Mouse (Mus musculus): Measurements from ENCODE around the gene Rnf166. TPM values are rescaled to one million over a fixed set of nuclear protein-coding genes. Genes with fewer than 3 reads are reported as not detected.
A peak's percentile ranks its signal among the peaks of the same experiment; 100 is the strongest.

Gene Rnf166
- 31.8 and 33.6 TPM in 2 replicates for polyA plus RNA-seq (2016; fragmentation: Nextera tagmentation; extraction: Ambion mirVana)

GRCm38 (mm10) chr8:122475580-122476320 is at the start of gene Rnf166, which contains the start of gene Ctu2:
Rnf166 (minus strand) TSS chr8:122476064.
Ctu2 (plus strand) TSS chr8:122476143.
- peaks cover 28% of the 10 kb centered on the region for H3K4me1 ChIP-seq (replicated peaks)
- H3K27ac ChIP-seq = peak within 1 kb of the TSS; percentile 92
- H3K4me3 ChIP-seq = peak within 1 kb of the TSS; percentile 85
- peaks cover 60% of the 10 kb centered on the region for H3K36me3 ChIP-seq
- no peaks in the 10 kb centered on the region for H3K9me3 ChIP-seq
- no peaks in the 10 kb centered on the region for H3K27me3 ChIP-seq (ENCODE audit: insufficient read depth, poor library complexity, severe bottlenecking)
- peak; percentile 94 for DNase-seq (ENCODE audit: low spot score)
- WGBS = under 1% methylated on average over 103 of the region's 103 CpGs

GRCm38 (mm10) chr8:122525004-122525403 is 49.1 kb upstream of the Rnf166 start:
- Histone ChIP-seq H3K27me3 (ENCODE audit: insufficient read depth, poor library complexity, severe bottlenecking) (peaks cover 8% of the 10 kb centered on the region; the same call in 1 of the 2 replicates), H3K36me3 (no peaks in the 10 kb centered on the region), H3K9me3 (no peaks in the 10 kb centered on the region), H3K4me3 (no peak overlapping the region), H3K4me1 (replicated peaks) (peaks cover 61% of the 10 kb centered on the region), H3K27ac (peak overlapping the region; percentile 78)
- DNase-seq (ENCODE audit: low spot score) = no peak
- WGBS = 79% methylated on average over 6 of the region's 6 CpGs

- peak overlapping the region; percentile 78 for H3K27ac ChIP-seq
- peaks cover 8% of the 10 kb centered on the region; the same call in 1 of the 2 replicates for H3K27me3 ChIP-seq (ENCODE audit: insufficient read depth, poor library complexity, severe bottlenecking)
- no peaks in the 10 kb centered on the region for H3K9me3 ChIP-seq
- 78% methylated on average over 6 of the region's 6 CpGs for WGBS
- no peaks in the 10 kb centered on the region for H3K36me3 ChIP-seq
- DNase-seq (ENCODE audit: low spot score) = no peak
- H3K4me3 ChIP-seq = no peak overlapping the region
- peaks cover 65% of the 10 kb centered on the region for H3K4me1 ChIP-seq (replicated peaks)
Observed at GRCm38 (mm10) chr8:122524506-122524905, 48.6 kb upstream of the Rnf166 start.

- H3K4me3 ChIP-seq = peak overlapping the region; percentile 26; the same call in 1 of the 2 replicates
- no peak for DNase-seq (ENCODE audit: low spot score)
- WGBS = 30% methylated on average over 23 of the region's 23 CpGs
- peaks cover 8% of the 10 kb centered on the region; the same call in 1 of the 2 replicates for H3K27me3 ChIP-seq (ENCODE audit: insufficient read depth, poor library complexity, severe bottlenecking)
- H3K36me3 ChIP-seq = no peaks in the 10 kb centered on the region
- peak overlapping the region; percentile 78 for H3K27ac ChIP-seq
- peaks cover 70% of the 10 kb centered on the region for H3K4me1 ChIP-seq (replicated peaks)
- no peaks in the 10 kb centered on the region for H3K9me3 ChIP-seq
Observed at GRCm38 (mm10) chr8:122523652-122524360, 47.9 kb upstream of the Rnf166 start.

- peak; percentile 18 for DNase-seq (ENCODE audit: low spot score)
- Histone ChIP-seq H3K9me3 (no peaks in the 10 kb centered on the region), H3K4me3 (peak overlapping the region; percentile 14; the same call in 1 of the 2 replicates), H3K27me3 (ENCODE audit: insufficient read depth, poor library complexity, severe bottlenecking) (peaks cover 8% of the 10 kb centered on the region; the same call in 1 of the 2 replicates), H3K36me3 (no peaks in the 10 kb centered on the region), H3K27ac (peak overlapping the region; percentile 78), H3K4me1 (replicated peaks) (peaks cover 78% of the 10 kb centered on the region)
- WGBS = 49% methylated on average over 14 of the region's 14 CpGs
Observed at GRCm38 (mm10) chr8:122522796-122523651, 47.2 kb upstream of the Rnf166 start.

- 67% methylated on average over 11 of the region's 11 CpGs for WGBS
- H3K4me1 ChIP-seq (replicated peaks) = peaks cover 76% of the 10 kb centered on the region
- peak overlapping the region; percentile 56 for H3K27ac ChIP-seq
- peaks cover 8% of the 10 kb centered on the region; the same call in 1 of the 2 replicates for H3K27me3 ChIP-seq (ENCODE audit: insufficient read depth, poor library complexity, severe bottlenecking)
- no peak for DNase-seq (ENCODE audit: low spot score)
- H3K4me3 ChIP-seq = no peak overlapping the region
- no peaks in the 10 kb centered on the region for H3K36me3 ChIP-seq
- no peaks in the 10 kb centered on the region for H3K9me3 ChIP-seq
Observed at GRCm38 (mm10) chr8:122520611-122521010, 44.7 kb upstream of the Rnf166 start.

GRCm38 (mm10) chr8:122517541-122518190 is 41.8 kb upstream of the Rnf166 start:
- H3K4me3 ChIP-seq = peak overlapping the region; percentile 21
- WGBS = 30% methylated on average over 6 of the region's 6 CpGs

GRCm38 (mm10) chr8:122515699-122516098 is 39.8 kb upstream of the Rnf166 start:
- H3K36me3 ChIP-seq = no peaks in the 10 kb centered on the region
- DNase-seq (ENCODE audit: low spot score) = no peak
- no peak overlapping the region for H3K4me3 ChIP-seq
- 92% methylated on average over 14 of the region's 14 CpGs for WGBS
- H3K27me3 ChIP-seq (ENCODE audit: insufficient read depth, poor library complexity, severe bottlenecking) = no peaks in the 10 kb centered on the region
- peak overlapping the region; percentile 50 for H3K27ac ChIP-seq
- peaks cover 58% of the 10 kb centered on the region for H3K4me1 ChIP-seq (replicated peaks)
- H3K9me3 ChIP-seq = no peaks in the 10 kb centered on the region

More at GRCm38 (mm10) chr8:122517541-122518190, 41.8 kb upstream of the Rnf166 start:
- Histone ChIP-seq H3K36me3 (no peaks in the 10 kb centered on the region), H3K4me1 (replicated peaks) (peaks cover 53% of the 10 kb centered on the region), H3K9me3 (no peaks in the 10 kb centered on the region), H3K27me3 (ENCODE audit: insufficient read depth, poor library complexity, severe bottlenecking) (no peaks in the 10 kb centered on the region), H3K27ac (peak overlapping the region; percentile 90)
- DNase-seq (ENCODE audit: low spot score) = peak; percentile 61

- Histone ChIP-seq H3K36me3 (no peaks in the 10 kb centered on the region), H3K27me3 (ENCODE audit: insufficient read depth, poor library complexity, severe bottlenecking) (no peaks in the 10 kb centered on the region), H3K4me1 (replicated peaks) (peaks cover 33% of the 10 kb centered on the region), H3K27ac (no peak overlapping the region), H3K4me3 (no peak overlapping the region), H3K9me3 (no peaks in the 10 kb centered on the region)
- 77% methylated on average over 7 of the region's 7 CpGs for WGBS
- no peak for DNase-seq (ENCODE audit: low spot score)
Observed at GRCm38 (mm10) chr8:122512392-122512791, 36.5 kb upstream of the Rnf166 start.

- 87% methylated on average over 16 of the region's 16 CpGs for WGBS
- H3K27ac ChIP-seq = peak overlapping the region; percentile 41; the same call in 1 of the 2 replicates
Observed at GRCm38 (mm10) chr8:122511552-122511951, 35.7 kb upstream of the Rnf166 start.

GRCm38 (mm10) chr8:122500856-122501255 is 25.0 kb upstream of the Rnf166 start:
- no peak overlapping the region for H3K4me3 ChIP-seq
- DNase-seq (ENCODE audit: low spot score) = peak; percentile 74
- no peaks in the 10 kb centered on the region for H3K27me3 ChIP-seq (ENCODE audit: insufficient read depth, poor library complexity, severe bottlenecking)
- H3K9me3 ChIP-seq = no peaks in the 10 kb centered on the region
- H3K4me1 ChIP-seq (replicated peaks) = peaks cover 15% of the 10 kb centered on the region
- H3K36me3 ChIP-seq = peaks cover 28% of the 10 kb centered on the region
- 39% methylated on average over 10 of the region's 10 CpGs for WGBS
- H3K27ac ChIP-seq = no peak overlapping the region

More at GRCm38 (mm10) chr8:122511552-122511951, 35.7 kb upstream of the Rnf166 start:
- Histone ChIP-seq H3K9me3 (no peaks in the 10 kb centered on the region), H3K27me3 (ENCODE audit: insufficient read depth, poor library complexity, severe bottlenecking) (no peaks in the 10 kb centered on the region), H3K4me1 (replicated peaks) (peaks cover 25% of the 10 kb centered on the region), H3K36me3 (no peaks in the 10 kb centered on the region), H3K4me3 (no peak overlapping the region)
- DNase-seq (ENCODE audit: low spot score) = no peak

- Histone ChIP-seq H3K4me3 (no peak overlapping the region), H3K27me3 (ENCODE audit: insufficient read depth, poor library complexity, severe bottlenecking) (no peaks in the 10 kb centered on the region), H3K27ac (no peak overlapping the region), H3K9me3 (no peaks in the 10 kb centered on the region), H3K4me1 (replicated peaks) (peaks cover 5% of the 10 kb centered on the region), H3K36me3 (peaks cover 46% of the 10 kb centered on the region)
- WGBS = 74% methylated on average over 17 of the region's 17 CpGs
- DNase-seq (ENCODE audit: low spot score) = no peak
Observed at GRCm38 (mm10) chr8:122497912-122498311, 22.0 kb upstream of the Rnf166 start.
